Mouse (Mus musculus) heart, adult 2 months (tissue): ENCODE results near the gene Fes. TPM values are rescaled to one million over a fixed set of nuclear protein-coding genes. Genes with fewer than 3 reads are reported as not detected.

Source experiments
- DNase-seq, 2 experiments: peaks; one replicate each; pipeline ENCODE4 v3.0.0; 2021
- H3K27ac ChIP-seq: fragments of 200-600 bp; 2 replicates; pipeline ENCODE4 v1.8.1; 2022
- H3K27me3 ChIP-seq: fragments of 200-500 bp; 2 replicates; pipeline ENCODE4 v1.6.1; 2012; ENCODE audit warnings: mild to moderate bottlenecking, low read length, inconsistent platforms, mixed read lengths; ENCODE audit not compliant: control insufficient read depth, insufficient read depth
- H3K36me3 ChIP-seq: fragments of 200-500 bp; 2 replicates; pipeline ENCODE4 v1.6.1; 2012; ENCODE audit warnings: low read length, inconsistent platforms; ENCODE audit not compliant: control insufficient read depth, insufficient read depth
- H3K4me1 ChIP-seq: fragments of 200-500 bp; 2 replicates; pipeline ENCODE4 v1.6.1; 2011; ENCODE audit warnings: low read length; ENCODE audit not compliant: control insufficient read depth, insufficient read depth
- H3K4me3 ChIP-seq: fragments of 200-600 bp; 2 replicates; pipeline ENCODE4 v1.8.1; 2022
- H3K79me2 ChIP-seq: fragments of 200-500 bp; replicated peaks from 2 replicates; pipeline ENCODE4 v1.6.1; 2012; ENCODE audit warnings: mild to moderate bottlenecking, inconsistent platforms, low read length, moderate library complexity, mixed read lengths; ENCODE audit not compliant: control insufficient read depth, insufficient read depth
- H3K9ac ChIP-seq: fragments of 200-500 bp; 2 replicates; pipeline ENCODE4 v1.6.1; 2012; ENCODE audit warnings: low read depth, mild to moderate bottlenecking, control low read depth, inconsistent platforms, low read length, mixed read lengths
- CTCF ChIP-seq: fragments of 200-600 bp; IDR thresholded peaks from 2 replicates; pipeline ENCODE4 v1.8.1; 2022; ENCODE audit warnings: antibody characterized with exemption, mild to moderate bottlenecking, moderate library complexity
- EP300 ChIP-seq: fragments of 200-500 bp; IDR thresholded peaks from 2 replicates; pipeline ENCODE4 v1.6.1; 2011; ENCODE audit warnings: low read depth, low read length, control low read depth; ENCODE audit not compliant: insufficient read depth
- POLR2A ChIP-seq: fragments of 200-500 bp; IDR thresholded peaks from 2 replicates; pipeline ENCODE4 v1.6.1; 2011; ENCODE audit warnings: mild to moderate bottlenecking, low read depth, low read length, control low read depth; ENCODE audit not compliant: insufficient read depth
- WGBS: fragments of 180-500 bp; shearing (Covaris S2); methylation state at CpG from one replicate; pipeline ENCODE4 v1.1.7; 2018; 5-methylcytosine and 5-hydroxymethylcytosine counted together
- intact Hi-C: fragments of 180-260 bp; cut with DNase I; formaldehyde crosslinking; loops from one replicate; pipeline ENCODE4 v1.15.1; 2025
- polyA plus RNA-seq: library from polyadenylated mRNA; depleted of rRNA; stranded (reverse); fragments of >200 nt; gene quantifications from 2 replicates; pipeline ENCODE4 v1.2.3, GENCODE M21; 2012
- total RNA-seq, 2 experiments: library from RNA; stranded (reverse); gene quantifications; 2 replicates each; pipeline ENCODE4 v1.2.3; 2021

The Fes gene
- total and polyA plus RNA-seq, 3 experiments = 8.9 to 15.4 (median 9.8) TPM

DNA sequence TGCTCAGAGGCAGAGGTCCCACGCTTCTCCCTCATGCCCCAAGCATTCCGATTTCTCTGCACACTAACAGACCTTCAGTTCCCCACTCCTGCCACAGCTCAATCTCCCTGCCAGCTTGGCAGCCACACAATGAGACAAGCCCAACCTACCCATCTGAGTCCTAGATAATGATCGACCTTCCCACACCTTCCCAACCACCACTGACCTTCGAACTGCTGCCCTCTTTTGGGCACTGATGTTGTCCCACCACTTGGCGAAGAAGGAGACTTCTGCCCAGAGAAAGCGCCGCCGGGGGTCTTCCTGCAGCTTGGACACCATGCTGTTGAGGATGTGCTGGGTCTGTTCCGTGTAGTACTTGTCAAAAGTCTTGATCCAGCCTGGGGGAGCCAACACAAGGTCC, 19.7 kb downstream of the Fes start:
- WGBS = 89% methylated on average over 9 of the region's 9 CpGs
- Histone ChIP-seq H3K36me3 (no peaks in the 10 kb centered on the region), H3K4me1 (peaks cover 9% of the 10 kb centered on the region), H3K27me3 (no peaks in the 10 kb centered on the region), H3K9ac (no peak overlapping the region), H3K4me3 (no peak overlapping the region), H3K27ac (no peak overlapping the region), H3K79me2 (no peaks in the 10 kb centered on the region)
- DNase-seq = no peak
- TF ChIP-seq EP300 (no peak), CTCF (no peak), POLR2A (no peak)
- intact Hi-C loops = no loop called here

DNA sequence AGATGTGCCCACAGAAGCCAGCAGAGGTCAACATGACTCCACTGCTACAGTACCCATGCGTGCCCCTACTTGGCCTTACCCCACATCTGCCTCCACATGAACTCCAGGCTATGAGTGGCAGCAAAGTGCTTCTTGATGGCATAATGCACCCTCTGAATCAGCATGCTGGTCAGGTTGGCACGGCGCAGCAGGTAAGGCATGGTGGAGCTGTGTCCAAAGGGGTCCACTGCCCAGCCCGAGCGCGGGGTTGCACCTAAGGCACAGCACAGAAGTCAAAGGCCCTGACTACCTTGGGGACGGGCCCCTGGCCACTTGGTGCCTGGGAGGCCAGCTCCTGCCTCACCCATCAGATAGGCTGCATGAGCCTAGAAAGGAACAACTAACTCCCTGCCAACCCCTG, 20.5 kb downstream of the Fes start:
- Histone ChIP-seq H3K4me3 (no peak overlapping the region), H3K9ac (no peak overlapping the region), H3K27ac (no peak overlapping the region), H3K36me3 (no peaks in the 10 kb centered on the region), H3K4me1 (peaks cover 9% of the 10 kb centered on the region), H3K79me2 (no peaks in the 10 kb centered on the region), H3K27me3 (no peaks in the 10 kb centered on the region)
- TF ChIP-seq EP300 = no peak
- TF ChIP-seq POLR2A = no peak
- TF ChIP-seq CTCF = no peak
- WGBS = 97% methylated on average over 7 of the region's 7 CpGs
- intact Hi-C loops = no loop called here
- DNase-seq = no peak

DNA sequence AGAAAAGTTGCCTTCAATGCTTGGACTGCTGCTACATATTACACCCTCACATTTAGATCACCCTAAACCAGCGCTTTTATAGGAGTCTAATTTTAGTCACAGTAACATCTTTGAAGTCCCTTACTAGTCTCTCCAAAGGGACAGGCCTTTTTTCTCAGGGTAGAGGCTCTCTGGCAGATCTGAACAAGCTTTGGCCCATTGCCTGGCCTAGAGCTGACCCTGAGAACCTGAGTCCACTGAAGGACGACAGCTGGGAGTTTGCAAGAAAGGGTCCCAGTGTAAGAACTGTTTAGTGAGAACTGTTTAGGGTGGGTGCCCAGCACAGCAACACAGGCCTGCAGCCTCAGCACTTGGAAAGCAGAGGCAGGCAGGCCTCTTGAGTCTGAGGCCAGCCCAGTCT, 22.0 kb downstream of the Fes start:
- Histone ChIP-seq H3K27me3 (no peaks in the 10 kb centered on the region), H3K27ac (no peak overlapping the region), H3K4me1 (peaks cover 9% of the 10 kb centered on the region), H3K4me3 (no peak overlapping the region), H3K9ac (no peak overlapping the region), H3K36me3 (no peaks in the 10 kb centered on the region), H3K79me2 (no peaks in the 10 kb centered on the region)
- intact Hi-C loops = no loop called here
- TF ChIP-seq CTCF = no peak
- no peak for TF ChIP-seq EP300
- no peak for TF ChIP-seq POLR2A
- 39% methylated on average over 2 of the region's 2 CpGs for WGBS
- peak in 1 of 2 experiments; percentile 52 for DNase-seq

DNA sequence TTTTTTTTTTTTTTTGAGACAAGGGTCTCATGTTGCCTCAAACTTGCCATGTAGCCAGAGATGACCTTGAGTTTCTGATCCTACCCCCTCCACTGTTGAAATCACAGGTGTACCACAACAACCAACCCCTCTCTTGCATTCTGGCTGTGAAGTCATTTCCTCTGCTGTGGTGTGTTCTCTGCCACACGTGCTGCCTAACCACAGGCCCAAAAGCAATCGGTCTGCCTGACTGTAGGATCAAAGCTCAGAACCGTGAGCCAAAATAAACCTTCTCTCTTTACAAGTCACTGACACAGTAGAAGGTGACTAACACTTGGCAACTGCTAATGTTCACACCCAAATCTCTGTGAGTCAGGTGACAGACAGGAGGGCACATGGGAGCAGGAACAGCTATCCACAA, 27.3 kb downstream of the Fes start:
- WGBS = 55% methylated on average over 3 of the region's 3 CpGs
- intact Hi-C loops = no loop called here

DNA sequence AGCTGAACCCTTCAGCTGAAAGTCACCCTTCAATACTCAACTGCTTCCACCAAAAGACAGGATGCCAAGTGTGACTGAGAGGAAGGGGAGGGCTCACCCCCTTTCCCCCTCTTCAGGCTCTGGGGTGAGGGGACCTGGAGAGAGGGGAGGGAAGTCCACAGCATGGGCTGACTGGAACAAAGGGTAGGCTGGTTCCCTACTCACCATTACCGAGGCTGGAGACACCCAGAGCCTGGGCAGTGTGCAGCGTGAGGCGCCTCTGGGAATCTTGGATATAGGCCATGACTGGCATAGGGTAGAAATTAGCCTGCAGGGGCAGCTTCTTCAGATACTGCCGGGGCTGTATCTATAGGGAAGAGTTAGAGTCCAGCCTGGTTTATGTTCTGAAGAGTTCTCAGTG, 29.7 kb downstream of the Fes start:
- Histone ChIP-seq H3K79me2 (no peaks in the 10 kb centered on the region), H3K4me1 (no peaks in the 10 kb centered on the region), H3K9ac (no peak overlapping the region), H3K27me3 (no peaks in the 10 kb centered on the region), H3K36me3 (no peaks in the 10 kb centered on the region), H3K27ac (no peak overlapping the region), H3K4me3 (no peak overlapping the region)
- TF ChIP-seq POLR2A (no peak), CTCF (no peak), EP300 (no peak)
- no peak for DNase-seq
- 62% methylated on average over 4 of the region's 4 CpGs for WGBS
- intact Hi-C loops = no loop called here

More for the DNA sequence above, 27.3 kb downstream of the Fes start:
- H3K9ac ChIP-seq = no peak overlapping the region
- no peaks in the 10 kb centered on the region for H3K79me2 ChIP-seq
- no peaks in the 10 kb centered on the region for H3K36me3 ChIP-seq
- H3K4me1 ChIP-seq = no peaks in the 10 kb centered on the region
- no peak overlapping the region for H3K27ac ChIP-seq
- no peaks in the 10 kb centered on the region for H3K27me3 ChIP-seq
- DNase-seq = no peak
- H3K4me3 ChIP-seq = no peak overlapping the region
- TF ChIP-seq EP300 = no peak
- TF ChIP-seq CTCF = no peak
- TF ChIP-seq POLR2A = no peak

DNA sequence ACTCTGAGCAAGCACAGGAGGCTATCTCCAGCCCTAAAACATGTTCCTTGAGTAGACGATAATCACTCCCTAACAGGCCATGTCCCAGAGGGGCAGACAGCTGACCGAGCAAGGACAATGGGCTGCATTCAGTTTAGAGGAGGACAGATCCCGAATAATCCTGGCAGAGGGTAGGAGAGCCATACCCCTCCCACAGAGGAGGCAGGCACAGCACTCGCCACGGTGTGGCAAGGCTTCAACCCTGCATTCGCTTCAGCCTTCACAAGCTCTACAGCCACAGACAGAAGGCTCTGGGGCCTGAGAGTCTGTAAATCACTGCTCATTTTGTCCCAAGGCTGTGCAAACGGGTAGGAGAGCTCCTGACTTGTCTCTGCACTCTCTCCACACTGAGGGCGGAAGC, 30.6 kb downstream of the Fes start:
- DNase-seq = no peak
- intact Hi-C loops = no loop called here
- no peak overlapping the region for H3K9ac ChIP-seq
- H3K4me1 ChIP-seq = no peaks in the 10 kb centered on the region
- no peak overlapping the region for H3K27ac ChIP-seq
- TF ChIP-seq EP300 (no peak), POLR2A (no peak), CTCF (no peak)
- no peaks in the 10 kb centered on the region for H3K27me3 ChIP-seq
- no peaks in the 10 kb centered on the region for H3K36me3 ChIP-seq
- H3K4me3 ChIP-seq = no peak overlapping the region
- no peaks in the 10 kb centered on the region for H3K79me2 ChIP-seq
- 64% methylated on average over 8 of the region's 8 CpGs for WGBS
